Mouse (Mus musculus) heart, postnatal 14 days (tissue): ENCODE results near the gene Ctu1. TPM values are rescaled to one million over a fixed set of nuclear protein-coding genes. Genes with fewer than 3 reads are reported as not detected.
"Not testable (repeated sequence)": the region's sequence is repeated elsewhere in the genome, so short reads cannot be mapped to it uniquely, and the experiment has no call there.

Source experiments
- DNase-seq, 2 experiments: peaks; one replicate each; pipeline ENCODE4 v3.0.0; 2021 to 2022
- intact Hi-C: fragments of 180-260 bp; cut with DNase I; formaldehyde crosslinking; loops from one replicate; pipeline ENCODE4 v1.15.1; 2025
- long read RNA-seq, 2 experiments: library from polyadenylated mRNA; stranded (forward); transcript quantifications; one replicate each; pipeline ENCODE4 v2.0.0; 2021
- total RNA-seq, 2 experiments: library from RNA; stranded (reverse); gene quantifications; 2 replicates each; pipeline ENCODE4 v1.2.3; 2021

Ctu1 gene
- total RNA-seq, result 1 to 10 TPM; 3.9 to 4.0 TPM
- long read RNA-seq, experiment 1, partial matches to known transcripts, result 0 of 4 reads
- long read RNA-seq, experiment 1, other reads (novel, unspliced or antisense), result 0 of 4 reads
- long read RNA-seq, experiment 2, transcript Ctu1-201 (3 exons, 2,475 nt), result major isoform, 9 of 9 reads
- long read RNA-seq, experiment 2, partial matches to known transcripts, result 0 of 9 reads
- long read RNA-seq, experiment 2, other reads (novel, unspliced or antisense), result 0 of 9 reads

- peak; percentile 91 to 92 for DNase-seq
- intact Hi-C loops, result loop anchor here (5.0 kb wide), 2 partner anchors 95 to 230 kb away; partner anchors contain the start of genes Cldnd2, Etfb, Gm45233 and Zfp719
Observed at GRCm38 (mm10) chr7:43671809-43672580, at the start of gene Ctu1. TSS of gene Ctu1 (plus strand) at chr7:43672016.

GRCm38 (mm10) chr7:43622927-43623326 is 48.9 kb upstream of the Ctu1 start:
- intact Hi-C loops, result no loop called here
- DNase-seq, result no peak

GRCm38 (mm10) chr7:43623819-43624218 is 48.0 kb upstream of the Ctu1 start:
- DNase-seq, result no peak
- intact Hi-C loops, result no loop called here

GRCm38 (mm10) chr7:43625065-43625464 is 46.8 kb upstream of the Ctu1 start:
- intact Hi-C loops, result no loop called here
- no peak for DNase-seq

- intact Hi-C loops, result no loop called here
- DNase-seq, result no peak
Observed at GRCm38 (mm10) chr7:43625794-43626422, 45.9 kb upstream of the Ctu1 start.

DNA sequence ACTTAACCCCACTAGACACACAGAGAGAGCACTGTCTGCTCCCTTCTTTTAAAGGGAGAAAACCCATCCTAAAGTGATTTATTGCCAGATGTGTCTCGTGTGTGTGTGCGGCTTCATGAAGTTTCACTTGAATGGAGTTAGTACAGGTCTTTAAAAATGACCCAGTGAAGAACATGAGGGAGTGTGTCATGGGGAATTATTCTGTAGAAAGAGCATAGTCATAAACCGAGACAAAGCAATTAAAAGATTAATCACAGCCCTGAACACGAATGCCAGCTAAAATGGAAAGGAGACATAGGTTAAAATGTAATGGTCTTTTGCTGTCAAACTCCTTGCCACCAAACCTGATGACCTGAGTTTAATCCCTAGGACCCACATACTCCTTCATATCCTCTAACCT is 37.9 kb upstream of the Ctu1 start:
- DNase-seq, result no peak
- intact Hi-C loops, result no loop called here

- DNase-seq, result no peak
- intact Hi-C loops, result no loop called here
Observed at GRCm38 (mm10) chr7:43634500-43634899, 37.3 kb upstream of the Ctu1 start, which contains the start of gene Ceacam18. TSS of gene Ceacam18 (plus strand) at chr7:43634707.

- intact Hi-C loops, result no loop called here
- DNase-seq, result no peak
Observed at GRCm38 (mm10) chr7:43636194-43636593, 35.6 kb upstream of the Ctu1 start.

GRCm38 (mm10) chr7:43637118-43637517 is 34.7 kb upstream of the Ctu1 start:
- DNase-seq, result no peak
- intact Hi-C loops, result no loop called here

DNA sequence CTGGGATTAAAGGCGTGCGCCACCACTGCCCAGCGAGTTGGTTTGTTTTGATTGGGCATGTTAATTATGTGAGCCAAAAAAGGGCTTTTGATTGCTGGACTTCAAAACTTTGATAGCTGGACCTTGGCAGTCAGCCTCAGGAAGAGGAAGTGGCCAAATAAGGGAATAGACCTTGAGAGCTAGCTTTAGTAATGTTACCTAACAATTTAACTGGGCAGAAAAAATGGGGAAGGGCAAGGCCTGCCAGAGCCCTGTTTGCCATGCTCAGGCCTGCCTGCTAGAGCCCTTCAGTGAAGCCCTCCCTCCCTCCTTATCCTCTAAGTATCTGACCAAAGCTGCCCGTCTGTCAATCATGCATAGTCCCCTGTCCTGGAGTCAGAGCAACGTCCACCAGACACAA is 29.2 kb upstream of the Ctu1 start:
- DNase-seq, result no peak
- intact Hi-C loops, result no loop called here

DNA sequence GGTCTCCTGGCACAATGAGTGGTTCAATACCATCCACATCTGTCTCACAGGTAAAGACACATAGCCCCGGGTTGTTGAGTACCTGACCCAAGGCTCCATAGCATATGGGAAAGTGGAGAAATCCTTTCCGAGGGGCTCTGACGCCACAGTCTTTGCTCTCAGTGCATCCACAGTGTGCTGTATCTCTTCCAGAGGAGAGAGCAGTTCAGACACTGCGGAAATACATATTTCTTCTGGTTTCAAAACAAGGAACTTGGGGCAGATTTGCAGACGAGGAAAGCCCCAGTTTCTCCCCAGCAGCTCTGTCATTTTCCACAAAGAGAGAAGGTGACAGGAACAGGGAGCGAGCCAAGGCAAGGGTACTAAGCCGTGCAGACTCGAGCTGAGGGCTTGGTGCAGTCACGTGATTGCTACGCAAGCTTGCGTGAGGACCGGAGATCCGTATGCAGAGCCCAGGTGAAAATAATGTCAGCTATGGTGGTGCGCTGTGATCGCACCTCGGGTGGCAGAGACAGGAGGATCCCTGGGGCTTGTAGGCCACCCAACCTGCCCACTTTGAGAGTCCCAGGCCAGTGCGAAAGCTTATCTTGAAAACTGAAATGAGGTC is 28.7 kb upstream of the Ctu1 start:
- intact Hi-C loops, result no loop called here
- DNase-seq, result no peak

DNA sequence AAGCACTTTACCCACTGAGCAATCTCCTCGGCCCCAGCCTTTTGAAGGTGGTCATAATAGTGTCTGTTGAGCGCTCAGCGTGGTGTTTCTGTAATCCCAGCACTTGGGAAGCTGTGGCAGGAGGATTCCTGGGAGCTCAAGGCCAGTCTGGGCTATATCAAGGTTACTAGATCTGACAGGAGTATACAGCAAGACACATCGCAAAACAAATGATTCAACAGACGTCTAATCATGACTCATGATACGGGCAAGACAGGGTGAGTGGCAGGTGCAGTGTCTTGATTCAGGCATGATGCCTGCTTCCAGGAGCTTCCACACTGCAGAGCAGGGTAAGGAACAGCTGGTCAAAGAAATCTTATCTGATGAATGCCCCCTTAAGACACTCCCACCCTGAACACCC is 19.1 kb upstream of the Ctu1 start:
- intact Hi-C loops, result no loop called here
- no peak for DNase-seq

DNA sequence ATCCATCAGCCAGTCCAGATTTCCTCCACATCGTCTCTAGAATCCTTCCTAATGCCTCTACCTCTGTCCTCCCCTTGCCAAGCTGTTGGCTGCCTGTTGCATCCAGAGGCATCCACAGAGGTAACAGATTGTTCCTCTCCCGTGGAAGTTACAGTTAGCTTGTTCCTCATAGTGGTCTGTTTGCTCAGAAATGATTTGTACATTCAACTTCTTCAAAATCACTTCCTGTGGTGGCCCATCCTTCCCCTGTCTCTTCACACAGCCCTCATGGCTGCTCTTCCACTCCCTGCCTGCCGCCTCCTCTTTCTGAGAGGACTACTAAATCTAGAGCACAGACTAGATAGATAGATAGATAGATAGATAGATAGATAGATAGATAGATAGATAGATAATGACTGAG is 17.3 kb upstream of the Ctu1 start:
- DNase-seq, result no peak
- intact Hi-C loops, result no loop called here

DNA sequence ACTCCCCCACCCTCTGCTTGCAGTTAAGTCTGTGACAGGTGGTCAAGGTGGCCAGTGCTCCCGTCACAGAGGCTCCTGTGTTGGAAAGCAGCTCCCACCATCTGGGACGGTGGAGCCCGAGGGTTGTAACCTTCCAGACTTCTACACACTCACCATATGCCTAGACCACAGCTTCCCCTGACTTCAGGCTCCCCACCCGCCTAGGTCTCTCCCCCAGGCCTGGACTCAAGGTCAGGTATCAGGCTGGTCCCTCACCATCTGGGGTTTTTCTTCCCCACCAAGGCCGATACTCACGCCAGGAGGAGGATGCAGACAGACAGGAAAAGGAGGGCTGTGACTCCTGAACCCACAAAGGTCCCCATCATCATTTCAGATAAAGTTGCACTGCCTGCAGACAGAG is 15.6 kb upstream of the Ctu1 start:
- intact Hi-C loops, result no loop called here
- DNase-seq, result no peak

DNA sequence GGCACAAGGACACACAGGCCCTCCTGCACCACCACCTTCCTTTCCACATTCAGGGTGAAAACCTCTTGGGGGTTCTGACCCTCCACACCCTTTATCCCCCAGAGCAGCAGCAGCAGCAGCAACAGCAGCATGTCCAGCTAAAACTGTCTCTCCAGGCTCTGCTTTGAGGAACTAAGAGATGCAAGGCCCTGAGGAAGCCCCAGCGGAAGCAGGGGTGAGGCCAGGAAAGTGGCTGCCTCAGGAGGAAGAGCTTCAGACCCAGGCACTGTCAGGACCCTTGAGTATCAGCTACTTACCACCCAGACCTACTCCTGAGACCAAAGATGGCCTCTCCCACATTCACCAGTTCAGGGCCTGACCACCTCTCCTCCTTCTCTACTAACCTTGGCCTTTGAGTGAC is 11.8 kb upstream of the Ctu1 start, which contains the start of gene Siglece:
Gene Siglece, minus strand, starts transcription at position 160 of the 400 bp plus-strand sequence.
- intact Hi-C loops, result no loop called here

GRCm38 (mm10) chr7:43662804-43663203 is 9.0 kb upstream of the Ctu1 start:
- intact Hi-C loops, result no loop called here
- no peak for DNase-seq

More for the DNA sequence above, 11.8 kb upstream of the Ctu1 start, which contains the start of gene Siglece:
- no peak for DNase-seq

GRCm38 (mm10) chr7:43667221-43667620 is 4.6 kb upstream of the Ctu1 start:
- intact Hi-C loops, DNase-seq: not testable (repeated sequence)

DNA sequence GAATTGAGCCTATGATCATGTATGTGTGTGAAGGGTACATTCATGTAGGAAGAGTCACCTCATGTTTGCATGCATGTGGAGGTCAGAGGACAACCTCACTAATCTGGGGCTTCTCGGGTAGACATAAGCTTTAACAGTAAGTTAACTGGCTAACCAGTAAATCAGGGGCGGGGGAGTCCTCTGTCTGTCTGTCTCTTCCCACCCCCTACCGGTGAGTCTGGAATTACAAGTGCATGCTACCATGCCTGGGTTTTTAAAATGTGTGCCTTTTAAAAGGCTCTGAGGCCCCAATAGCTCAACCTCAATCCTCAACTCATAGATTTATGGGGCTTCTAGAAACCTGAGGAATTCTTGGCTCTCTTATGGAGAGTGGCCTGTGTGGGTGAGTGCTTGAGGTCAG is 3.2 kb upstream of the Ctu1 start:
- DNase-seq, result peak in 1 of 2 experiments; percentile 24
- intact Hi-C loops, result no loop called here

- intact Hi-C loops, result loop anchor here (5.0 kb wide), 2 partner anchors 94 to 229 kb away; partner anchors contain the start of genes Cldnd2, Etfb, Gm45233 and Zfp719
- no peak for DNase-seq
Observed at GRCm38 (mm10) chr7:43671064-43671808, 580 bp upstream of the Ctu1 start.
